Mouse (Mus musculus): ENCODE results near the gene Gm3373.
"Not testable (repeated sequence)": the region's sequence is repeated elsewhere in the genome, so short reads cannot be mapped to it uniquely, and the experiment has no call there.

The Gm3373 gene

GRCm38 (mm10) chr14:5741477-5741876, at the start of gene Gm3373:
Gene Gm3373 (minus strand): TSS chr14:5741577.
- DNase-seq: not testable (repeated sequence)

GRCm38 (mm10) chr14:5687357-5687756, 54.0 kb downstream of the Gm3373 start, which contains the start of gene Gm9603:
Gene Gm9603 (minus strand): TSS chr14:5687457.
- not testable (repeated sequence) for DNase-seq

All from spleen, adult 18-20 months (tissue).